Mouse (Mus musculus) T-helper 17 cell (primary cell): ENCODE data around the gene Dnah6.

Source experiments
- in situ Hi-C, 2 experiments: fragments of 300-600 bp; cut with MboI, MseI; formaldehyde crosslinking; loops; 1 replicate in 1 of 2; 2 replicates in 1 of 2; pipeline ENCODE4 v1.15.1; 2025; ENCODE audit warnings: high pct_unique_total_duplicates in 2 of 2

The Dnah6 gene

DNA sequence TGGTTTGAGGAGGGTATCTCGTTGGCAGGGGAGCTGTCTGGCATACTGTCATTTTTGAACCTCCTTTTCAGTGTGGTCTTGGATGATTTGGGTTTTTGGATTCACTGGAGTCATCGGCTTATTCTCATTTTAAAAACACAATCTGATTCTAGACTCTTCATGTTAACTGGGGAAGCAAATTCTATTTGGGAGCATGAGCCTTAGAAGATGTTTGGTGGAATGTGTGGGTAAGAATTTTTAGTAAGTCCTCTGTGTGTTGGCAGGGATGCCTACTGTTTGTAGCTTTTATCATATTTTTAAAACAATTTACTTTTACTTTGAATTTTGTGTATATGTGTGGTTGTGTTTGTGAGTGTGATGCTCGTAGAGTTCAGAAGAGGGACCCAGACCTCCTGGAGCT lies 175.5 kb downstream of the Dnah6 start:
- in situ Hi-C loops, result no loop called here

DNA sequence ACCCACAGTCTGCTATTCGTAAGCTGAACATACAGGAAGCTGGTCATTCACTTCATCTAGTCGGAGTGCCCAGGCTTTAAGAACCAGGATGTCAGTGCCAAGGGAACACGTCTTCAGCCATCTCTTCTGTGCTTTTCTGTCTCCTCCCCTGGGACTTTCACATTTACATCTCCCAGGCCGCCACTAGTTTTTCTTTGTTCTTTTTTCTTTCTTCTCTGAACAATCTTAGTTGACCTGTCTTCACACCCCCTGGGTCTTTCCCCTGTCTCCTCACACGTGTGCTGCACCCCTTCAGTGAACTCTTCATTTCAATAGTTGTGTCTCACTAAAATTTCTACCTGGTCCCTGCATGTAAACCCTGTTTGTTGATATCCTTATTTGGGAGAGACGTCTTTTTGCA lies 179.2 kb downstream of the Dnah6 start:
- in situ Hi-C loops, result no loop called here

DNA sequence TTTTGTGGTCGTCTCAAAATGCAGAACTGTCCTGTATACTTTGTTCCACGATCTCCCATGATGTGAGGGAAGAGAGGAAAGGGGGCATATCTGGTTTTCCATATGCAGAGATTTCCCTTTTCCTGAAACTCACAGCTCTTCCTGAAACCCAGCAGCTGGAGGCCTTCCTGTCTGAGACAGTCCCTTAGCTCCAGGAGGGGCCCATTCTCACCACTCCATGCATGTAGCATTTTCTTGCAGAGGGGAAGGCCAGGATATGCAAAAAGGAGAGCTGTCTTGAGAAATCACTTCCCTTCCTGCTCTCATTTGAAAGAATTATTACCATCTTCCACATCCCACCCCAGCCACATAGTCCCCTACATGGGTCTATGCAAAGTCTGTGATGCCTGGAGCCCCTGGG lies 183.2 kb downstream of the Dnah6 start:
- in situ Hi-C loops, result no loop called here

DNA sequence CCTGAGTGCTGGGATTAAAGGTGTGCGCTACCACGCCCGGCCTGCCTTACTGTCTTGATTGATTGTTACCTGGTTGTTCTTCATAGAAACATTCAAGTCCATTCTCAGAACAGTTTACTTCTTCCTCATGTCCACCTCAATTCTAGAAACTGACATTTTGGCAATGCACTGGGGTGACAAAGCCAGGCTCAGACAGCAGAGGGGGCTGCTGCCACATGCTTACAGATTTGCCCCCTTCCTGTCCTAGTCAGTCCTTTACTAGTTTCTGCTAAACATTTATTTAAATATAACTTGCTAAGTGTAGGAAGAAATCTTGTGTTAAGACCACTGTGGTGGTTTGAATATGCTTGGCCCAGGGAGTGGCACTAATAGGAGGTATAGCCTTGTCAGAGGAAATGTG lies 192.6 kb downstream of the Dnah6 start:
- in situ Hi-C loops, result no loop called here

DNA sequence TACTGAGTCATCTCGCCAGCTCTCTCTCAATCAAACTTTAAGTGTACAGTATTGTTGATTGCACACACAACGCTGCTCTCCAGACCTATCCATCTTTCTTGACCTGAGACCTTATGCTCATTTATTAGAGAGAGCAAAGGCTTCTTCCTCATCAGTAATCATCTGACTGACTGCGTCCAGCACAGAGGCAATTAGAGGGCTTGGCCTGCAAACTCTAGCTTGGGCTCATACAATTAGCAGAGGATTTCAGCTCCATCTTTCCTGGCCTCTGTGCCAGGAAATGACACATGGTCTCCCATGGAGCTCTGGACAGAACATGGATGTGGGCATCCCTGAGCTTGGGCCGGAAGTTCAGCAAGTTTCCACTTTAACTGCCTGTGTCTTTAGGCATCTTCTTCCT lies 193.6 kb downstream of the Dnah6 start:
- in situ Hi-C loops, result no loop called here

DNA sequence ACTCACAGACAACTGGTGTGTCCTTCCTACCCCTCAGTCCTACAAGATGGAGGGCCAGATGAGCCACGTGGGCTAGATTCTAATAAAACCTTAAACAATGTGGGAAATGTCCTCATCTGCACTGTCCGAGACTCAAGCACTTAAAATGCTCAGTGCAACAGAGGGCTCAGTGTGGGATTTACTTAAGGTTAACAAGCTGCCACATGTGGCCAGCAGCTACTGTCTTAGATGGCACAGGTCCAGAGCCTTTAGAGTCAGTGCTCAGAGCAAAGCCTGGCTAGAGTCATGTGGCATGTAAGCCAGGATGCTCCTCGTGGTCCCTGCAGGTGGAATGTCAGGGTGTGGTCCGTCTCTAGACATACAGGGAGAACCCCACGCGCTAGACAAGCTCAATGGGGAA lies 194.6 kb downstream of the Dnah6 start:
- in situ Hi-C loops, result no loop called here

DNA sequence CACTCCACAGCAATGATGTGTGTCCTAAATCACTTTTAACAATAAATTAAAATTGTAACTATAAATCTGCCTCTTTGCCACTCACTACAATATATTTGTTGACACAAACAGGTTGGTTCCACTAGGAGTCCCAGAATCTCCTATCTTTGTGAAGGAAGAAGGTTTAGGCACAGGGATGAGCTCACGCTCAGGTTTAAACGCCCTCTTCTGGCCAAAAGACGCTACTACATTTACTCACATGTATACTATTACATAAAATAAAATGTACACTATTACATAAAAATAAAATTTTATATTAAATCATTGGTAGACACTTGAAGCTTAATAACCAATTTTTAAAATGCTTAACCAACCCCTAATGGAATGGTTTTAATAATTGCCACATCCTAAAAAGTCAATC lies 201.4 kb downstream of the Dnah6 start:
- in situ Hi-C loops, result loop anchor here in 1 of 2 experiments (5.0 kb wide), 1 partner anchor 78 kb away; no protein-coding TSS in a partner anchor

DNA sequence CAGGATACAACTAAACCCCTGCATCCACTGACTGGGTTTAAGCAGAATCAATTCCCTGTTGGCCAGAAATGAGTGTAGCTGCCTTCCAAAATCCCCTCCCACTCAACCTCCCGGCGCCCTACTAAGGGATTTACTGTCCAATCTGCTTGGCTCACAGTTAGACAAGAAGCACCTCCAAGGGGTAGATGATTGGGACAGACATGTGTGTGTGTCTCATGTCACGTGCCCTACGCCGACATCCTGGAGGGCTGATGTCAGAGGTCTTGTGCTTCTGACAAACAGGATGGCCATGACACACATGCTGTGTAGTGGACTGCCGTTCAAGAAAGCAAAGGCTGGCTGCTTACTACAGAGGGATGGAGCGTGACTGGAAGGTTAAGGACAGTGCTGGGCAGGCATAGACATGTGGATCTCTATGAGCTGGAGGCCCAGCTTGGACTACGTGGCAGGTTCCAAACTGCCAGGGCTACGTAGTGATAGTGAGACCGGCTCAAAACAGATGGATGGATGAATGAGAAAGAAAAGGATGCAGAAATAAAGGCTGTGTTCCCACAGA lies 202.6 kb downstream of the Dnah6 start:
- in situ Hi-C loops, result no loop called here

DNA sequence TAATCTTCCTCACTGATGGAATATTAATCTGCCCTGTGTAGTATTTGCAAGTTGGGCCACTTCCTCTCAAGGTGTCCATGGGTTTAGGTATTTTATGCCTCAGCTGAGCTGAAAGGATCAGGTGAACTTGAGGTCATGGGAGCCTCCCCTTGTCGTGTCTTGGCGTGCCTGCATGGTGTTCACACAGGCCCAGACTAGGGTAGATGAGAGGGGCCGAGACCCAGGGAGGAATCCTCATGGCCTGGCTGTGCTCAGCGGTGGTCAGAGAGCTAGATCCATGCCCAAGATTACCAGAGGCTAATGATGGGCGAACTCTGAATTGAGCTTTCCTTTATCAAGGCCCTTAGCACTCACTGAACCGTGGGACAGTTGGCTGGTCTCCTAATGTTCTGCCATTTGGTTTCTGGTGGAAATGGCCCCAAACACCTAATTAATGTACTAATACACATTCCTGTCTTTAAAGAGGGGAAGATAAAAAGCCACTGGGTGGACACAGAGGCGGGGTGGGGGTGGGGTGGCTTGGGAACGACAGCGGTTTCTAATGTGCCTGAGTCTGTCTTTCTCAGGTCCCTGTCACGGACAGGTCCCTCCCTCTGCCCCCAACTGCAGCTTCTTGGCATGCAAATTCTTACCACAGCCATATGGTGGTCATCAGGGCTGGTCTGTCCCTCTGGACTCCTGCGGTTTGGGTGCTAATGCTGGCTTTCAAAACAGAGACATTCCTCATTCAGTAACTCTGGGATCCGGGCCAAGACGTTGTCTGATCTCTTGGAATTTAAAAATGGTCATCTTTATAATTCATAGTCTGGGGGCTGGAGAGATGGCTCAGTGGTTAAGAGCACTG lies 206.9 kb downstream of the Dnah6 start:
- in situ Hi-C loops, result loop anchor here in 1 of 2 experiments (5.0 kb wide), 1 partner anchor 37 kb away; no protein-coding TSS in a partner anchor

DNA sequence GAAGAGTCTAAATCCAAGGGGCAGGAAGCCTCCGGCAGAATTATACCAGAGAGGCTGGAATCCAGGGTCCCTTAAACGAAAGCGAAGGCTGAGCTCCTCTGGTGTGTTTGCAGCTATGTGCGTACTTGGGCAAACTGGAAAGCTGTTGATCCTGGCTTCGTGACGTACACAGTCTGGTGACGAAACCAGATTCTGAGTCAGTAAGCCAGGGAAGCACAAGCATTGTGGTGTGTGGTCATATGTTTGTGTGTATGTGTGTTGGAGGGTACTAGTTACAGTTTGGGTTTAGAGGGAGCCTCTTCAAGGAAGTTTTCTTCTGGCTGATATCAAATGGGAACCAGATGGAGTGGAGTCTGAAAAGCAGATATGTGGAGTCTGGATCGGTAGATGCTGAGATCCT lies 208.5 kb downstream of the Dnah6 start:
- in situ Hi-C loops, result loop anchor here in 1 of 2 experiments (5.0 kb wide), 1 partner anchor 36 kb away; no protein-coding TSS in a partner anchor

DNA sequence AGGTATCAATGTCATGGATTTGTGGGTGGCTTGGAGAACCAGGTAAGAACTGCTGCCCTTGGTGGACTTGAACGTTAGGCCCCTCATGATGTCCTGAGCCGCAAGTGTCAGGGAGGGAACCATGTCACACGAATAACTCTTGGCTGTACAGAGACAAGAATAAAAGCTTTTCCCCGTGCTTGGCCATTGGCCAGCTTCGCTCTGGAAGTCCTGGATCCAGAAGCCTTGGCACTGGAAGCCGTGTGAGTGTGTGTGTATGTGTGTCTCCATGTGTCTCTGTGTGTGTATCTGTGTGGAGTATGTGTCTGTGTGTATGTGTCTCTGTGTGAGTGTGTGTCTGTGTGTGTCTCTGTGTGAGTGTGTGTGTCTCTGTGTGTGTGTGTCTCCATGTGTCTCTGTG lies 209.6 kb downstream of the Dnah6 start:
- in situ Hi-C loops, result loop anchor here in 1 of 2 experiments (5.0 kb wide), 1 partner anchor 35 kb away; no protein-coding TSS in a partner anchor

DNA sequence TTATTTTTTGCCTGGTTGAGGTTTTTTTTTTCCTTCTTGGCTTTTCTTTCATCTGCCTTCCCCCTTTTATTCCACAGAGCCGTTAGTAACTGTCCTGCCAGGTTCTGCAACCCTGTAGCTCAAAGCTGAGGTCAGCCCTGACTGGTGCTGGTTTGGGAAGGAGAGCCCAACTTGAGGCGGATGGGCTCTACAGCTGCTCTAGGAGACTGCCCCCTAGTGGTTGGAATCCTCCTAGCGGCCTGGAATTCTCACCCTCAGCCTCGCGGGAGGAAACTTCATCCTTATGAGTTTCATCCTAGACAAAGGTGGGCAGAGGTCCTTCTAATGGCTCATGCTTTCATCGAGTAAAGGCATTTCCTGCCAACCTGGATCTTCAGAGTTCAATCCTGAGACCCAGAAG lies 211.4 kb downstream of the Dnah6 start:
- in situ Hi-C loops, result loop anchor here in 1 of 2 experiments (5.0 kb wide), 1 partner anchor 33 kb away; no protein-coding TSS in a partner anchor

DNA sequence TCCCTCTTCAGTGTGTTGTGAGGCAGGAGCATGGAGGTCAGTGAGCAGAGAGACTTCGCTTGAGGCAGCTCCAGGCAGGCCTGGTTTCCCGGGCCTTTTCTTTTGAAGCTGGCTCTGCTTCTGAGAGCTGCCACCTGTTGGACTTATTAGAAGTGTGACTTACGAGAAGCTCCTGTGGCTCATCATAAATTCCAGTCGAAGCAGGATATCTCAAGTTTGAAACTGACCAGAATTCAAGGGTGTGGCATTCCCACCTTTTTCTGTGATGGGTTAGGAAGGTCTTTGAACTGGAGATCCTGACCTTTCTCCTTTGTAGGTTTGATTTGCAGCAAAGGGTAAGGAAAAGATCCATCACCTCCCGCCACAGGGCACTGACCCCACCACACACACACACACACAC lies 217.8 kb downstream of the Dnah6 start:
- in situ Hi-C loops, result loop anchor here in 1 of 2 experiments (5.0 kb wide), 1 partner anchor 61 kb away; no protein-coding TSS in a partner anchor

DNA sequence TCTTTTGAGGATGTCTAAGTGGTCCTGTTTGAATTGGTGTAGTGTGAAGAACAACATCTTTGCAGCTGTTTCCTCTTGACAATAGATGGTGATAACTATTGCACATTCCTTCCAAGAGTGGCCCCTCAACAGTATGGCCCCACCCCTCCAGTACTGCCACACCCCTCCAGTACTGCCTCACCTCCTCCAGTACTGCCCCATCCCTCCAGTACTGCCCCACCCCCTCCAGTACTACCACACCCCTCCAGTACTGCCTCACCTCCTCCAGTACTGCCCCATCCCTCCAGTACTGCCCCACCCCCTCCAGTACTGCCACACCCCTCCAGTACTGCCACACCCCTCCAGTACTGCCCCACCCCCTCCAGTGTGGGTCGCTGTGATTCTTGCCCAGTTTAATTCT lies 219.1 kb downstream of the Dnah6 start:
- in situ Hi-C loops, result loop anchor here in 1 of 2 experiments (5.0 kb wide), 1 partner anchor 60 kb away; no protein-coding TSS in a partner anchor

DNA sequence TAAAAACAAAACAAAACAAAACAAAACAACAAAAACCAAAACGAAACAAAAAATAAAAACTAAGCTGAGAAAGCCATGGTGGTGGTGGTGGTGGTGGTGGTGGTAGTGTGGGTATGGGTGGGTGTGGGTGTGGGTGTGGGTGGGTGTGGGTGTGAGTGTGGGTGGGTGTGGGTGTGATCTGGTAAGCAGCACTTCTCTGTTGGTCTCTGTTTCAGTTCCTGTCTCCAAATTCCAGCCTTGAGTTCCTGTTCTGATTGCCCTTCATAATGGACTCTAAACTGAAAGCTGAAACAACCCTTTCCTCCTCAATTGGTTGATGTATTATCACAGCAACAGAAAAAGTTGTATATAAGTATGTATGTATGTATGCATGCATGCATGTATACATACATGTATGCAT lies 222.6 kb downstream of the Dnah6 start:
- in situ Hi-C loops, result no loop called here

DNA sequence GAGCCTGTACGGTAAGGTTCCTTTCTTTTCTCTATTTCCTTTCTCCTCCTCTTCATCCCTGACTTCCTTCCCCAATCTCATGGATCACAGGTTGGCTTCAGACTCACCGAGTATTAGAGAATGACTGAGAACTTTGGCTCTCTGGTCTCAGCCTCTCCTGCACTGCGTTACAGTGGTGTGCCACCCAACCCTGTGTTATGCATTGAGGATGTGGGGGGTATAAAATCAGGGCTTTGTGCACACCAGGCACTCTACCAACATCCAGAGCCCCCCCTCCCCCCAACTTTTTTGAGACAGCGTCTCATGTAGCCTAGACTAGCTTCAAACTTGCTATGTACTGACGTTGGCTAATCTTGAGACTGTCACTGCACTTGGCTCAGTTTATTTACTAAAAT lies 227.8 kb downstream of the Dnah6 start:
- in situ Hi-C loops, result no loop called here

DNA sequence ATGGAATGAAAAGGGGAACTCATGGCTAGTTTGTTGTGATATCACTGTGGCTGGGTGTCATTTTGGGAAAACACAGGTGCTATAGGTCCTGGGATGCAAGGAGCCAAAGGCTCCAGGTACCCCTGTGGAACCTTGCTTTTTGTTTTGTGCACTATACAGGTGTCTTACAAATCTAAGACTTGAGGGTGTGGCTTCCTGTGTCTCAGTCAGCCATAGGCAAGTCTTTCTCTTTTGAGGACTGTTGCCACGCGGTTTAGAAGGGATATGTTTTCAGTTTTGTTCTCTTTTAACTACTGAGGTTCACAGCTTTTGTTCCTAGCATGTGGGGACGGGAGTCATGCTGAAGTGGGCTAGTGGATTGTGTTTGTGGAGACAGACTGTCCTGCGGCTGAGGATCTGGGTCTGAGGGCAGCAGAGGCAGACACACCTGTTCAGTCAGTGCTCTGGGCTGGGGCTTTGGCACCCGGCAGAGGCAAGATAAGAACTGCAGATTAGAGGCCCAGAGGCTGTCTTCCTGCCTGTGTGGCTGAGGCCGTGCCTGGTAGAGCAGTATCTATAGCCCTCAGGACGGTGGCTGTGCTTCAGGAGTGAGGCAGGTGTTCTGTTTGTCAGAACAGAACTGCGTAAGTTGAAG lies 228.3 kb downstream of the Dnah6 start:
- in situ Hi-C loops, result no loop called here

DNA sequence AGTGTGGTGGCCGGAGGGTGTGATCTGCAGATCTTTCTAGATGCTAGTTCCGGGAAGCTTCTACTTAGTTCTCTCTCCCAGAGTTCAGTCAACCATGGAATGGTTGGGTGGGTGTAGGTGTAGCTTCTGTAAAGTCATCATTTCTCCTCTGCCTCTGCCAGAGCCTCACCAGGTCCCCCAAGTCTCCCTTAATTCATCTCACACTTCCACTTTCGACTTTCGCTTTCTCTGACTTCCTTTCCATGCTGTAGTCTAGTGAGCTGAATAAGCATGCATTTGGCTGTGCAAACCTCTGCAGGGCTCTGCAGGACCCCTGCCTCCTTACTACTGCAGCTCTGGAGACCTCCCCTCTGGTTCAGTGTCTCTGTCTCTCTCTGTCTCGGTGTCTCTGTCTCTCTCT lies 231.2 kb downstream of the Dnah6 start:
- in situ Hi-C loops, result no loop called here

DNA sequence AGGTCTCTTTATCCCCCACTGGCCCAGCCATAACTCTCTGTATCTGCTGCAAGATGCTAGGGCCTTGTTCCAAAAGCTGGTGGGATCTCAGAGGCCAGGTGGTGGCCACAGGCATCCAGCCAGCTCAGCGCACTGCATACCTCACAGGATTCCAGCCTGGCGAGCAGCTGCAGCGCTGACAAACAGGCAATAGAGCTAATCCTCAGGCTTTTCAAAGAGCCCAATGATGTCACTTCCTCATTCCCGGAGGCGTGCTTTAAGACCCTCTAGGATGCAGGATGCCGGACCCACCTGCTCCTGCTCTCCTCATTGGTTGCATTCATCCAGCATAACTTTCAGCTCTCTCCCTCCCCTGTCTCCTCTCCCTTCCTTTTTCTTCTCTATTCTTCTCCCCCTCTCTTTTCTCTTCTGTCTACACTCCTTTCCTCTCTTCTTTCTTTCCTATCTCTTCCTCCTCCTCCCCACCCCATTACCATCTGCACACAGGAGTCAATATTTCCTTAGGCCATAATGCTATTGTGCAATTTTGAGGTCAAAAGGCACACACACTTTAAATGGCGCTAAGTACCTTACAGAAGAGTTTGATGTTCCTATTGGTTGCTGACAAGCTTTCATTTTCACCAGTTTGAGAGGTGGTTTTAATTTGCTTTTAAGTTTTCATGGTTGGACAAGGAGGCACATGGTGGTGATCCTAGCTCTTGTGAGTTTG lies 232.3 kb downstream of the Dnah6 start:
- in situ Hi-C loops, result no loop called here

DNA sequence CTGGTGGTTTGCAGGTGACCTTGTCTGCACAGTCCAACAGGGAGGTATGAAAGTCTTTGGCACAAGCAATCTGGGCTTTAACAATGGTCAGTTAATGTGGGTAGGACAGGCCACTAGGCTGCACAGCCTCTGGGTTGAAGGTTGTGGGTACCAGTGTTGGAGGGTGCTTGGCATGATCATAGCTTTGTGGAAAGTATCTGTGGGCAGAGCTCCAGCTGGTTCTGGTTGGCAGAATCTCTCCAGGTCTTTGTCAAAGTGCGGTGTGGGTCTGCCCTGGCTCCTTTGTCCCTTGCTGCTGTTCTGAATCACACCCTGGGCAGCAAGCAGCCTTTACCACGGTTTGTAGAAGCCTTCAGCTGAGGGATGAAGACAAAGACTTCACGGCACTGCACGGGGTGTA lies 238.9 kb downstream of the Dnah6 start:
- in situ Hi-C loops, result no loop called here

DNA sequence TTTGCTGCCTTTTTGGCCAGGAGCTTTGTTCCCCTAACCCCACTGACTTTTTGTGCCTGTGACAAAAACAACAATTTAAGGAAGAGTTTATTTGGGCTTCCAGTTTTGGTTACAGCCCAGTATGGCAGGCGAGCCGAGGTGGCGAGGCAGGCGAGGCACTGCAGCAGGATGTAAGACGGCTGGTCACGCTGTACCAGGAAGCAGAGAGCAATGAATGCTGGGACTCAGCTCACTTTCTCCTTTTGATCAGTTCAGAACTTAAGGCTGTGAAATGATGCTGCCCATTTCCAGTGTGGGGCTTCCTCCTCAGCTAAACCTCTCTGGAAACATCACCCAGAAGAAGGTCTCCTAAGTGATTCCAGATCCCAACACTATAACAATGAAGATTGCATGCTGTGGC lies 239.6 kb downstream of the Dnah6 start:
- in situ Hi-C loops, result no loop called here
